Mouse (Mus musculus) testis, adult 2 months (tissue): ENCODE measurements around the gene Upk3bl. TPM values are rescaled to one million over a fixed set of nuclear protein-coding genes. Genes with fewer than 3 reads are reported as not detected.
"Not testable (repeated sequence)": the region's sequence is repeated elsewhere in the genome, so short reads cannot be mapped to it uniquely, and the experiment has no call there.

Source experiments
- H3K27ac ChIP-seq: fragments of 200-500 bp; 2 replicates; pipeline ENCODE4 v1.5.1; 2012; ENCODE audit warnings: low read depth, low read length; ENCODE audit not compliant: control insufficient read depth, insufficient read depth
- H3K27me3 ChIP-seq: fragments of 200-500 bp; 2 replicates; pipeline ENCODE4 v1.6.1; 2012; ENCODE audit warnings: mild to moderate bottlenecking, low read length, moderate library complexity; ENCODE audit not compliant: control insufficient read depth, insufficient read depth
- H3K36me3 ChIP-seq: fragments of 200-500 bp; 2 replicates; pipeline ENCODE4 v1.6.1; 2012; ENCODE audit warnings: mild to moderate bottlenecking, low read length; ENCODE audit not compliant: control insufficient read depth, insufficient read depth
- H3K4me1 ChIP-seq: fragments of 200-500 bp; 2 replicates; pipeline ENCODE4 v1.6.1; 2012; ENCODE audit warnings: low read length; ENCODE audit not compliant: control insufficient read depth, insufficient read depth
- H3K4me3 ChIP-seq: fragments of 200-500 bp; 2 replicates; pipeline ENCODE4 v1.5.1; 2012; ENCODE audit warnings: low read depth, mild to moderate bottlenecking, low read length, moderate library complexity, mixed read lengths; ENCODE audit not compliant: control insufficient read depth
- CTCF ChIP-seq: fragments of 200-500 bp; IDR thresholded peaks from 2 replicates; pipeline ENCODE4 v1.5.1; 2012; ENCODE audit warnings: low read depth, mild to moderate bottlenecking, inconsistent platforms, low read length, moderate library complexity; ENCODE audit not compliant: control insufficient read depth, insufficient read depth, insufficient replicate concordance
- POLR2A ChIP-seq: fragments of 200-500 bp; IDR thresholded peaks from 2 replicates; pipeline ENCODE4 v1.6.1; 2012; ENCODE audit warnings: low read depth, mild to moderate bottlenecking, inconsistent platforms, low read length, moderate library complexity; ENCODE audit not compliant: control insufficient read depth
- polyA plus RNA-seq: library from polyadenylated mRNA; depleted of rRNA; stranded (reverse); fragments of >200 nt; gene quantifications from 2 replicates; pipeline ENCODE4 v1.2.3, GENCODE M21; 2012; rRNA removed

Gene Upk3bl
- polyA plus RNA-seq, 1 experiment = 88.3 TPM

- Histone ChIP-seq H3K27ac (no peak overlapping the region), H3K4me1 (peaks cover 2% of the 10 kb centered on the region), H3K36me3 (no peaks in the 10 kb centered on the region), H3K27me3 (no peaks in the 10 kb centered on the region), H3K4me3 (no peak overlapping the region)
- TF ChIP-seq CTCF (no peak), POLR2A (no peak)
Measured at GRCm38 (mm10) chr5:136108486-136108885, 54.2 kb downstream of the Upk3bl start.

- H3K27ac ChIP-seq = no peak overlapping the region
- no peaks in the 10 kb centered on the region for H3K27me3 ChIP-seq
- peaks cover 2% of the 10 kb centered on the region for H3K4me1 ChIP-seq
- TF ChIP-seq POLR2A = no peak
- TF ChIP-seq CTCF = no peak
- no peak overlapping the region for H3K4me3 ChIP-seq
- no peaks in the 10 kb centered on the region for H3K36me3 ChIP-seq
Measured at GRCm38 (mm10) chr5:136109042-136109441, 54.8 kb downstream of the Upk3bl start.

- not testable (repeated sequence) for H3K27me3 ChIP-seq, H3K4me1 ChIP-seq, H3K36me3 ChIP-seq, H3K27ac ChIP-seq
- H3K4me3 ChIP-seq = peak overlapping the region; percentile 36; the same call in 1 of the 2 replicates
Measured at GRCm38 (mm10) chr5:136113546-136113945, 59.3 kb downstream of the Upk3bl start.

Other genes with a start within 250 kb of the Upk3bl start
- gene Srrm3, start 247.6 kb upstream of the Upk3bl start, polyA plus RNA-seq = 0.10 and 0.12 TPM in 2 replicates
- gene Hspb1, start 166.6 kb upstream of the Upk3bl start, polyA plus RNA-seq = 49.6 and 51.0 TPM in 2 replicates
- gene Ywhag, start 119.9 kb upstream of the Upk3bl start, polyA plus RNA-seq = 13.3 and 17.8 TPM in 2 replicates
- gene Ssc4d, start 80.0 kb upstream of the Upk3bl start, polyA plus RNA-seq = 0.62 and 0.63 TPM in 2 replicates
- 0.79 and 1.0 TPM in 2 replicates for gene Zp3, start 74.4 kb upstream of the Upk3bl start, polyA plus RNA-seq
- 29.1 and 34.8 TPM in 2 replicates for gene Dtx2, start 59.7 kb upstream of the Upk3bl start, polyA plus RNA-seq
- 0.84 and 0.88 TPM in 2 replicates for gene Upk3b, start 16.0 kb upstream of the Upk3bl start, polyA plus RNA-seq
- 1.5 and 1.7 TPM in 2 replicates for gene Rasa4, start 29.4 kb downstream of the Upk3bl start, polyA plus RNA-seq
- 31.4 and 35.3 TPM in 2 replicates for gene Polr2j, start 62.1 kb downstream of the Upk3bl start, polyA plus RNA-seq
- 271 and 311 TPM in 2 replicates for gene Lrwd1, start 81.6 kb downstream of the Upk3bl start, polyA plus RNA-seq
- 22.0 and 23.0 TPM in 2 replicates for gene Alkbh4, start 81.7 kb downstream of the Upk3bl start, polyA plus RNA-seq
- 6.5 and 9.2 TPM in 2 replicates for gene Orai2, start 116.2 kb downstream of the Upk3bl start, polyA plus RNA-seq
- gene Prkrip1, start 144.5 kb downstream of the Upk3bl start, polyA plus RNA-seq = 26.0 and 27.9 TPM in 2 replicates
- 2.0 and 2.3 TPM in 2 replicates for gene Sh2b2, start 192.1 kb downstream of the Upk3bl start, polyA plus RNA-seq